Mouse (Mus musculus) CH12.LX (cell line): ENCODE results near the gene Cdc42ep1. TPM values are rescaled to one million over a fixed set of nuclear protein-coding genes. Genes with fewer than 3 reads are reported as not detected.

Experiments used
- DNase-seq: peaks from one replicate; pipeline ENCODE4 v3.0.0-alpha.2; 2013; ENCODE audit errors: extremely low read depth
- H3K27ac ChIP-seq: 2 replicates; pipeline ENCODE4 v1.5.1; 2012; ENCODE audit warnings: low read depth, mild to moderate bottlenecking, control low read depth, moderate library complexity; ENCODE audit not compliant: insufficient read depth
- H3K27me3 ChIP-seq: replicated peaks from 2 replicates; pipeline ENCODE3; 2012; ENCODE audit warnings: inconsistent platforms
- H3K36me3 ChIP-seq, 2 experiments: replicated peaks in 1 of 2; 2 replicates each; pipeline versions ENCODE3 to v1.6.1; 2012; ENCODE audit warnings: inconsistent platforms in 1 of 2, low read length in 1 of 2, mild to moderate bottlenecking in 1 of 2, mixed read lengths in 1 of 2, moderate library complexity in 1 of 2; ENCODE audit not compliant: control insufficient read depth in 1 of 2, insufficient read depth in 1 of 2
- H3K4me1 ChIP-seq, 2 experiments: 2 replicates each; pipeline ENCODE4 v1.6.1; 2012; ENCODE audit warnings: inconsistent platforms in 1 of 2, moderate library complexity in 1 of 2; ENCODE audit not compliant: insufficient read depth in 2 of 2, control insufficient read depth in 1 of 2
- H3K4me2 ChIP-seq: 2 replicates; pipeline ENCODE4 v1.6.1; 2012; ENCODE audit warnings: low read depth, mild to moderate bottlenecking, control low read depth; ENCODE audit not compliant: poor library complexity, insufficient read depth, severe bottlenecking
- H3K4me3 ChIP-seq, 3 experiments: fragments of 150-350 bp in 1 of 3; sonication (generic) in 1 of 3; replicated peaks in 1 of 3; 2 replicates each; pipeline versions ENCODE3 to v1.5.1; 2011 to 2012; ENCODE audit warnings: low read depth in 2 of 3, low read length in 2 of 3, mild to moderate bottlenecking in 2 of 3, moderate library complexity in 2 of 3, control low read depth in 1 of 3, improper control_type of control experiment in 1 of 3, inconsistent platforms in 1 of 3, mixed read lengths in 1 of 3; ENCODE audit not compliant: poor library complexity in 1 of 3
- H3K79me2 ChIP-seq: replicated peaks from 2 replicates; pipeline ENCODE4 v1.6.1; 2012; ENCODE audit warnings: mild to moderate bottlenecking, moderate library complexity; ENCODE audit not compliant: control insufficient read depth, poor library complexity, insufficient read depth, severe bottlenecking; ENCODE audit errors: extremely low read depth
- H3K9ac ChIP-seq: 2 replicates; pipeline ENCODE4 v1.6.1; 2012; ENCODE audit warnings: low read depth, mild to moderate bottlenecking, control low read depth, moderate library complexity; ENCODE audit not compliant: insufficient read depth
- H3K9me3 ChIP-seq: replicated peaks from 2 replicates; pipeline ENCODE3; 2012; ENCODE audit warnings: low read length, inconsistent platforms, mixed read lengths
- ETS1 ChIP-seq: conservative IDR thresholded peaks from 2 replicates; pipeline ENCODE4 v1.6.1; 2012; ENCODE audit warnings: low read depth, mild to moderate bottlenecking, inconsistent platforms, low read length, improper control_type of control experiment, moderate library complexity
- GABPA ChIP-seq: IDR thresholded peaks from 2 replicates; pipeline ENCODE4 v1.6.1; 2012; ENCODE audit warnings: low read depth, low read length, improper control_type of control experiment, inconsistent platforms; ENCODE audit not compliant: insufficient replicate concordance
- JUND ChIP-seq: conservative IDR thresholded peaks from 2 replicates; pipeline ENCODE4 v1.6.1; 2011; ENCODE audit warnings: low read depth, low read length, improper control_type of control experiment
- MAFK ChIP-seq: IDR thresholded peaks from 2 replicates; pipeline ENCODE4 v1.6.1; 2011; ENCODE audit warnings: low read length, improper control_type of control experiment; ENCODE audit not compliant: insufficient replicate concordance
- MAX ChIP-seq: IDR thresholded peaks from 2 replicates; pipeline ENCODE4 v1.6.1; 2011; ENCODE audit warnings: low read length, improper control_type of control experiment
- MEF2A ChIP-seq: IDR thresholded peaks from 2 replicates; pipeline ENCODE4 v1.6.1; 2014; ENCODE audit warnings: low read depth, mild to moderate bottlenecking, inconsistent platforms, low read length, improper control_type of control experiment, borderline replicate concordance
- NELFE ChIP-seq: IDR thresholded peaks from 2 replicates; pipeline ENCODE4 v1.6.1; 2011; ENCODE audit warnings: low read depth, low read length, improper control_type of control experiment
- PAX5 ChIP-seq: IDR thresholded peaks from 2 replicates; pipeline ENCODE4 v1.6.1; 2012; ENCODE audit warnings: low read length, inconsistent platforms, mixed read lengths
- POLR2AphosphoS2 ChIP-seq: IDR thresholded peaks from 2 replicates; pipeline ENCODE4 v1.6.1; 2011; ENCODE audit warnings: low read depth, low read length, improper control_type of control experiment
- SIN3A ChIP-seq: IDR thresholded peaks from 2 replicates; pipeline ENCODE4 v1.6.1; 2012; ENCODE audit warnings: low read length, improper control_type of control experiment, inconsistent platforms
- SMC3 ChIP-seq: IDR thresholded peaks from 2 replicates; pipeline ENCODE4 v1.6.1; 2011; ENCODE audit warnings: low read depth, low read length, improper control_type of control experiment
- TBP ChIP-seq: conservative IDR thresholded peaks from 2 replicates; pipeline ENCODE4 v1.6.1; 2011; ENCODE audit warnings: low read depth, low read length, improper control_type of control experiment
- TCF12 ChIP-seq: IDR thresholded peaks from 2 replicates; pipeline ENCODE4 v1.6.1; 2014; ENCODE audit warnings: low read depth, mild to moderate bottlenecking, inconsistent platforms, low read length, improper control_type of control experiment
- UBTF ChIP-seq: IDR thresholded peaks from 2 replicates; pipeline ENCODE4 v1.6.1; 2012; ENCODE audit warnings: low read depth, mild to moderate bottlenecking, inconsistent platforms, low read length, improper control_type of control experiment, moderate library complexity
- USF1 ChIP-seq: IDR thresholded peaks from 2 replicates; pipeline ENCODE4 v1.6.1; 2014; ENCODE audit warnings: low read depth, mild to moderate bottlenecking, inconsistent platforms, low read length, improper control_type of control experiment
- USF2 ChIP-seq: conservative IDR thresholded peaks from 2 replicates; pipeline ENCODE4 v1.6.1; 2011; ENCODE audit warnings: low read depth, low read length, improper control_type of control experiment
- ZMIZ1 ChIP-seq: IDR thresholded peaks from 2 replicates; pipeline ENCODE4 v1.6.1; 2012; ENCODE audit warnings: low read depth, mild to moderate bottlenecking, inconsistent platforms, low read length, improper control_type of control experiment
- dilution Hi-C: fragments of 300-500 bp; cut with MboI; formaldehyde crosslinking; loops from 2 replicates; pipeline ENCODE4 v1.14.3; 2020; ENCODE audit warnings: low sequenced_read_pairs; ENCODE audit not compliant: extremely low pct_unique_long_range_greater_than_20kb, extremely low pct_ligation_motif_present
- in situ Hi-C: fragments of 300-500 bp; cut with MboI; formaldehyde crosslinking; loops from 3 replicates; pipeline ENCODE4 v1.14.3; 2019; ENCODE audit warnings: low sequenced_read_pairs, low pct_ligation_motif_present, low pct_unique_long_range_greater_than_20kb, mixed read lengths
- polyA plus RNA-seq: library from polyadenylated mRNA; unstranded; fragments of >175 nt; gene quantifications from 2 replicates; pipeline ENCODE4 v1.2.1, GENCODE M21; 2012; ENCODE audit warnings: low read depth; ENCODE audit not compliant: insufficient read length
- total RNA-seq, 2 experiments: library from RNA; depleted of rRNA; stranded (reverse); fragments of 300-350 nt in 1 of 2; fragments of >200 nt in 1 of 2; gene quantifications; 2 replicates each; pipeline ENCODE4 v1.2.3; 2012 to 2014

Cdc42ep1 gene
- total RNA-seq (2012; rRNA removed) (not detected in 2 replicates), total RNA-seq (2014; rRNA removed) (not detected in 2 replicates), polyA plus RNA-seq (not detected in 2 replicates)

DNA sequence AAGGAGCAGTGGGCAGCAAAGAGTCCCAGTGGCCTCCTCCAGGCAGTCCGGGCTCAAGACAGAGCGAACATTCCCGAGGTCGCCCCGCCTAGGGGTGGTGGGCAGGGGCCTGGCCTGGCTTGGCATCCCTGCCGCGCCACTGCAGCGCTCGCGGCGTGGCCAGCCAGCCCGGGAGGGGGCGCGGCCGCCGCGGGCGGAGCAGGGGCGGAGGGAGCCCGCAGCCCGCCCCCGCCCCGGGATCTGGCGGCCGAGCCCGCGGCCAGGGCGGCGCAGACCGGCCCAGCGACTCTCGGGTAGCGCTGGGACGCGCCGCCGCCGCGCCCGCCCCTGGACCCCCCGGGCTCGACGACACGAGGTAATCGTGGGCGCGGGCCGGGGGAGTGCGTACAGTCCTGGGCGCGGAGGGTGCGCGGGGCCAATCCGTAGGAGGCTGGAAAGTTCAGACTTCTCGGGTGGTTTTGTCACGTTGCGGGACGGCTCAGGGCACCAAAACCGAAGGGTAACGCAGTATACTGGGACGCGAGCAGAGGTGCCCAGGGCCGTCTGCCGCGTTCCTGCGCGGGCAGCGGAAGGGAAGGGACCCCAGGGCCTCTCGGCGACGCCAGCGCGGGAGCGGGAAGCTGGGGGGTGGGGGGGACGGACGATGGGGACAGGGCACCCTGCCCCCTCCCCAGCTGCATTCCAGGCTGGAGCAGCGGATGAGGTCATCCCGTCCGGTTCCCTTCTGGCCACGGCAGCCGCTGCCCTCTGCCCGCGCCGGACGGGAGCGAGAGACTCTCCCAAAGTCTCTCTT is at the start of gene Cdc42ep1:
TSS of gene Cdc42ep1 (plus strand) at position 254 of the 793 bp plus-strand sequence.
- H3K9ac ChIP-seq = no peak within 1 kb of the TSS
- no peak for DNase-seq
- H3K4me3 ChIP-seq = no peak within 1 kb of the TSS
- no peaks in the 10 kb centered on the region for H3K36me3 ChIP-seq
- H3K27me3 ChIP-seq = peaks cover 89% of the 10 kb centered on the region
- in situ Hi-C loops = loop anchor here (10.0 kb wide), 1 partner anchor 218 kb away; no protein-coding TSS in a partner anchor
- H3K27ac ChIP-seq = no peak within 1 kb of the TSS
- TF ChIP-seq GABPA (no peak), TBP (no peak)
- H3K9me3 ChIP-seq = no peaks in the 10 kb centered on the region
- dilution Hi-C loops = loop anchor here (25.0 kb wide), 1 partner anchor 105 kb away; no protein-coding TSS in a partner anchor
- no peaks in the 10 kb centered on the region for H3K79me2 ChIP-seq
- H3K4me2 ChIP-seq = no peak within 1 kb of the TSS
- H3K4me1 ChIP-seq = peaks cover 4 to 11% of the 10 kb centered on the region in 2 experiments; a peak in 3 of 4 replicates

DNA sequence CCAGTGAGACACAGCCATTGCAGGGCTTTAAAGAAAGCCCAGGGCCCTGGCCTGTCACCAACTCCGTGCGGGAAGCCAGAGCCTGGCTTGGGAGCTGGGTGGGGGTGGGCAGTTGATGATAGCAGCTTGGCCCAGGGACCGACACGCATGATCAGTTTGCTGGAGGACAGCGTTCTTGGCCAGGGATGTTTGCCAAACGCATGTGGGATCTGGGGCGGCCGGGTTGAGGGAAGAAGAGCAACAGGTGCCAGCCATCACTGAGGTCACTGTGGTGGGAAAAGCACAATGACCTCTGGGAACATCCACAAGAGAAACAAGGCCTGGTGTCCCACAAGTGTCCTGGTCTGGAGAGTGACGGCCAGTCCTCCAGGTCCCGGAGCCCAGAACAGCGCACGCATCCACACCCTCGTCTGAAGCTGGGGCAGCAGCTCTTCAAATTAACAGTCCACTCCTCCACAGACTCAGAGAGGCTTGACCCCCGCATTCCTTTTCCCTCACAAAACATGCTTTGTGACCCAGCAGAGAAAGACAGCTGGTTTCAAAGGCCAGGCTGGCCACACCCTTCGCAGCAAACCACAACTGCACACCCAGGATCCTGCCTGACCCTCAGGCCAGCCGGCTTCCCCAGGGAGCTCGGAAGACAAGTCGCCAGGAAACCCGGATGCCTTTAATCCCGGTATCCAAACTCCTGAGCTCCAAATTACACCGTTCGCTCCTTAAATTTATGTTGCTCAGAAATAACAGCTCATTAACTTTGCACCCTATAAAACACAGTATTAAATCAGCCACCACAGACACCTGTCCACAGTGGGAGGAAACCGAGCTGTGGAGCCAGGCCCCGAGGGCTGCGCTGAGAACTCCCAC is 46.0 kb upstream of the Cdc42ep1 start:
- Histone ChIP-seq H3K79me2 (no peaks in the 10 kb centered on the region), H3K27me3 (peaks cover 92% of the 10 kb centered on the region), H3K9ac (no peak overlapping the region), H3K27ac (no peak overlapping the region), H3K4me3 (no peak overlapping the region), H3K36me3 (no peaks in the 10 kb centered on the region), H3K4me1 (no peaks in the 10 kb centered on the region), H3K9me3 (no peaks in the 10 kb centered on the region), H3K4me2 (no peak overlapping the region)
- TF ChIP-seq MAFK (no peak), USF1 (no peak), MEF2A (no peak), MAX (no peak), PAX5 (no peak), SIN3A (no peak), ETS1 (no peak), SMC3 (no peak), ZMIZ1 (no peak), JUND (no peak), USF2 (no peak), TCF12 (no peak), NELFE (no peak), UBTF (no peak), POLR2AphosphoS2 (no peak)
- in situ Hi-C loops (no loop called here), dilution Hi-C loops (no loop called here)
- no peak for DNase-seq
